Mouse (Mus musculus) ES-E14 (cell line): ENCODE measurements at regions not wholly inside any gene's neighbourhood (a gene's known extent, or its start where the extent isn't known, plus 50 kb on each side); places are given as distances from the start of the nearest gene placed in this dataset.

Source experiments
- CHD2 ChIP-seq: IDR thresholded peaks from 2 replicates; pipeline ENCODE4 v1.6.1; 2014; ENCODE audit warnings: mild to moderate bottlenecking, low read depth, low read length, inconsistent platforms
- MAFK ChIP-seq: IDR thresholded peaks from 2 replicates; pipeline ENCODE4 v1.6.1; 2014; ENCODE audit warnings: mild to moderate bottlenecking, low read depth, low read length, inconsistent platforms; ENCODE audit not compliant: insufficient read depth

GRCm38 (mm10) chr19:21154162-21154561, 117.9 kb upstream of the Zfand5 start:
- no peak for TF ChIP-seq MAFK
- TF ChIP-seq CHD2, result no peak
